Mouse (Mus musculus) stomach, postnatal 0 days (tissue): ENCODE results near the gene Ppp2r1b.

Source experiments
- CTCF ChIP-seq: IDR thresholded peaks from 2 replicates; pipeline ENCODE4 v1.5.1; 2016; ENCODE audit warnings: antibody characterized with exemption, low read depth, mild to moderate bottlenecking, moderate library complexity
- EP300 ChIP-seq: optimal IDR thresholded peaks from 2 replicates; pipeline ENCODE3; 2016; ENCODE audit warnings: antibody characterized with exemption

DNA sequence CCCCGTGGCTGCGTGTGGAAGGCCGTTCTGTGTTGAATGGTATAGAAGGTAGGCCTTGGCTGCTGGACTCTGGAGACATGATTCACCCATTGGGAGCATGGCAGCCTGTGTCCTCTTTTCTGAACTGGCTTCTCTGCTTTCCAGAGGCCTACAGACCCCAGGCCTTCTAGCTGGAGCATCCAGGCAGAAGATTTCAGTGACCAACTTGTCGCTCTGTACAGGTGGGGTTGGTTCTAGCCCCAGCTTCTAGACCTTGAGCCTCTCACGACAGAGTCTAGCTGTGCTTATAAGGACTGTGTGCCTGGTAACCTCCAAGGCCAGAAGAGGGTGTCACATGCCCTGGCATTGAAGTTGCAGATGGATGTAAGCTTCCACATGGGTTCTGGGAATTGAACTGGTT lies 13.6 kb upstream of the Ppp2r1b start:
- no peak for TF ChIP-seq EP300
- no peak for TF ChIP-seq CTCF
